Mouse (Mus musculus): Measurements from ENCODE around the gene Tubgcp3.
"Not testable (repeated sequence)": the region's sequence is repeated elsewhere in the genome, so short reads cannot be mapped to it uniquely, and the experiment has no call there.

The Tubgcp3 gene

GRCm38 (mm10) chr8:12641527-12641926 lies 30.5 kb downstream of the Tubgcp3 start:
- no peak for DNase-seq (ENCODE audit: low spot score)

DNA sequence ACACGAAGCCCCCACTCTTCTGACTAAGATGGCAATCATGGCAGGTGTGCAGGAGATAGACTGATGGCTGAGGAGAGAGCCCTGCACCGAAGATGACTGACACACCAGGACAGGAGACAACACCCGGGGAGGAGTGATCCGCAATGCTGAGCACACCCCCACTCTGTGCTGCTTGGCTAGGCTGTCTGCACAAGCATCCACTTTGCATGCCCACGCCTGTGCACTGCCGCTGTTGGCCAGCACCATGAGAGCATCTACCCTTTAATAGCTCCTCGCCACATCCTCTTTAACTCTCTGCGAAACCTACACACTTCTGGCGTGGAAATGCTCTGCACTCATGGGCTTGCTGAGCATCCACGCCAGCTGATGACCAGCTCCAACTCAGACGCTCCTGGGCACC lies 33.6 kb downstream of the Tubgcp3 start:
- no peak for DNase-seq (ENCODE audit: low spot score)

DNA sequence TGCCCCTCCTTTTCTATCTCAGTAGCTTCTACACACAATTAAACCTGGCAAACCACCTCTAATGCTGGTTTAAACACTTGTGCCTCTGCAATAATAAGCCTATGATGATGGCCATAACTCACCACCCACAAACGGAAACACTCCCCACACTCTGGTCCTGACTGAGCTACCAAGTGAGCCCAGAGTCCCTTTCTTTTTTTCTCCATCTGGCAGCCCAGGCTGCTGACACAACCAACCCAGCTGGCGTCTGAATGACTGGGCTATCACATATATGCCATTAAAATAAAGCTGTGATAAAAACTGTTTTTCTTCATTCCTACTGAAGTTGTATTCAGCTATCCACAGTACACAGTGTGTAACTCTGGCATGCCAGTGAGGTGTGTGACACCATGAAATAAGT lies 36.7 kb downstream of the Tubgcp3 start:
- DNase-seq (ENCODE audit: low spot score), result no peak

GRCm38 (mm10) chr8:12629079-12629478 lies 43.0 kb downstream of the Tubgcp3 start:
- peak; percentile 53 for DNase-seq (ENCODE audit: low spot score)

- DNase-seq (ENCODE audit: low spot score), result no peak
These were observed 46.2 kb downstream of the Tubgcp3 start for GRCm38 (mm10) chr8:12625890-12626289.

DNA sequence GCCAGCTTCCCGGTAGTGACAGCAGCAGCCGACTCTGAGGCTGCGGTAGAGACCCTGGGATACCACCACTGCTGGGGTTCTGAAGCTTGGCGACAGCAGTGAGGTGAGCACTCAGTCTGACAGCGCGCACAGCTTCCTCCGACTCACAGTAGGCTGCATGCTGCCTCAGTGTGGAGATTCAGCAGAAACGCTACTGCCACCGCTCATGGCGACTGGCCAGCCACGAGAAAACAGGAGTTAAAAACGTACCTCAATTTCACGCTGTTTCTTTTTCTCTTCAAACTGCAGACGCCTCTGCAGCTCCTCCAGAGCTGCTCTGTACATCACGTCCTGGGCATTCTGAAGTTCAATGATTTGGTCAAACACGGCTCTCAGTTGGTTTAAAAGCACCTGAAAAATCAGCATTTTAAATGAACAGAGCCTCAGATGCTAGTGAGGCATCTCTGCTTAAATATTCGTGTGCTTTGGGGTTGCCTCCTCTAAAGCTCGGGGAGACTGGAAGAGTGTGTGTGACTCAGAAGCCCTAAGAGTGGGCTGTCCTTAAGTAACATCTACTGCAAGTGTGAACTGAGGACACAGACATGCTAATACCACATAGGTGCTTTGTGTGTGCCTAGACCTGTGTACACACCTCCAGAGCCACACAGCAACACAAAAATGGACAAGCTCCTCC lies 50.4 kb downstream of the Tubgcp3 start:
- no peak for DNase-seq (ENCODE audit: low spot score)

- DNase-seq (ENCODE audit: low spot score), result not testable (repeated sequence)
These were observed 54.7 kb downstream of the Tubgcp3 start for GRCm38 (mm10) chr8:12617369-12617768.

DNA sequence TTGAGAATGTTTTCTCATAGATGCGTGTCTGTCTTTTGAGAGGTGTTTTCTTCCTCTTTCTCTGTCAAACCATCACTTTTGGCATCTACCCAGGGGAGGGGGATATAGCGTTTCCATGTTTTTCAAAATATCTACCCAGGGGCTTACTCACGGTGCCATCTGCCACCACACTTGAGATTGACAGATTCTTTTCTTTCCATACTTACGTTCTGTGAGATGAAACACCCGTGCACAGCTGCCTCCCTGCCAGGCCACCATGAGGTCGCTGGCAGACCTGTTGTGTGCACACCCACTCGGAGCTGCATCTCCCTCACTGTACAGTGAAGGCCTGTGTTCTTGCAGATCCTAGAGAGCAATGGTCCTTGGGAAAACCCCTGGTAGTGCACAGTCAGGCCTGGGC lies 58.8 kb downstream of the Tubgcp3 start:
- DNase-seq (ENCODE audit: low spot score), result no peak

GRCm38 (mm10) chr8:12609752-12610449 lies 62.1 kb downstream of the Tubgcp3 start:
- DNase-seq (ENCODE audit: low spot score), result no peak

- DNase-seq (ENCODE audit: low spot score), result no peak
These were observed 63.2 kb downstream of the Tubgcp3 start for GRCm38 (mm10) chr8:12608810-12609209.

- DNase-seq (ENCODE audit: low spot score), result peak; percentile 78
These were observed 64.8 kb downstream of the Tubgcp3 start for GRCm38 (mm10) chr8:12607223-12607622.

GRCm38 (mm10) chr8:12583785-12584184 lies 88.3 kb downstream of the Tubgcp3 start:
- no peak for DNase-seq (ENCODE audit: low spot score)

- not testable (repeated sequence) for DNase-seq (ENCODE audit: low spot score)
These were observed 92.6 kb downstream of the Tubgcp3 start for GRCm38 (mm10) chr8:12579339-12579999.

- no peak for DNase-seq (ENCODE audit: low spot score)
These were observed 95.3 kb downstream of the Tubgcp3 start for GRCm38 (mm10) chr8:12576739-12577138.

DNA sequence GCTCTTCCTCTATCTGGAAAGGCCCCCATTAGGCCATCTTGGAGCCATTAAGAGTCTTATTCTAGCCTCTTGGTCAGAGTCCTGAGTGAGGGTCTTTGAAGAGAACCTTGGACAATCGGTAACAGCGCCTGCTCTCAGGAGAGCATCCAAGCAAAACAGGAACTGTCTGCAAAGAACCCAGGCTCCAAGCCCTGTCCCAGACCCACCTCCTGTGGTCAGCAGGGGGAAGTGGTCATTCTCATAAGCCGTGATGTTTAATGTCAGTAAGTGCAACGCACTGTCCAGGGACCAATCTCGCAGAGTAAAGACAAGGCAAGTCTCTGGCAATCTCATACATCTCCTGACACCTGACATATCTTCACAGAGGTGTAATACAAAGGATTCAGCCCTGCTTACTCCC lies 96.0 kb downstream of the Tubgcp3 start:
- DNase-seq (ENCODE audit: low spot score), result no peak

DNA sequence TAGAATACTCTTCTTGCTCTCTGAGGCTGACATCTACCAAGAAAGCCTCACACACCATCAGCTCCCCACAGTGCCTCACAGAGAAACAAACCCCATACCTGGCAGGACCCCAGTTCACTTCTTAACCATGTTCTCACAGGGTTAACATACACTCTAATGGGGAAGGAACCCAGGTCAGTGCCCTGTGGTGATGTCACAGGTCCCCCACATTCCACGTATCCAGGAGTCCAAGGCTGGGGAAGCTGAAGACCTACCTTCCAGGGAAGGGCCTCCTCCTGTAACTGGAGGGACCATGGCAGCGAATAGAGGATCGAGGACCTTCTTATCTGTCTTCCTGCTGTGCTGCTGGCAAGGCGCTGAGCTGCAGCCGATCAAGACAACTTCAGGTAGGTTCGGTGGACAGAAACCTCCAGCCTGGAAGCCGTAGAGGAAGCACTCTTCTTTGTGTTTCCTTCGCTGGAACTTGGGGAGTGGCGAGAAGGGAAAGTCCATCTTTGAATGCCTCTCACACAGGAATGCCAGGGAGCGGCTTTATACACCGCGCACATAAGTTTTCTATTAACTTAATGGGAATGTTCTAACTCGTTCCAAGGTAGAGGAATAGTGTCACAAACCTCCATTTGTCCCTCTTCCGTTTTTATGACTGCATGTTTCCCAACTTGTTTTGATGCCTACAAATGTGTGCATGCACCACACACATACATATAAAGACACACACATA lies 99.1 kb downstream of the Tubgcp3 start, which contains the start of gene Spaca7:
Spaca7 (plus strand) TSS at position 216 of the 721 bp plus-strand sequence.
- DNase-seq (ENCODE audit: low spot score), result no peak

GRCm38 (mm10) chr8:12566509-12566908 lies 105.5 kb downstream of the Tubgcp3 start:
- no peak for DNase-seq (ENCODE audit: low spot score)

DNA sequence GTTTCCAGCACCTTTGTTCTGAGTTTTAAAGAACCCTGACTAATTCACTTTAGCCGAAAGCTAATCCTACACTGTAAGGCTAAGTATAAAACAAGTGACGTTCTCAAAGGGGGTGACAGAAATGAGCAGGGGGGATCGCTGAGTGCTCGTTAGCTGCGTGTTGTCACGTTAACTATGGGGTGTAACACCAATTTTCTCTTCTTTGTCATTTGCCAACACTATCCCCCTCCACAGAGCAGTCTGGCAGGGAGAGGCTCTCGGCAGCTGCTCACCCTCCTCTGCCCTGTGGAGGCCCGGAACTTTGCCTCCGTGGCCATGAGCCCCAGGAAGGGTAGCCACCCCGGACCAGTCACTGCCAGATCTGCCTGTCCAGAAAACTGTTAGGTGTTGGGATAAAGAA lies 106.6 kb downstream of the Tubgcp3 start:
- no peak for DNase-seq (ENCODE audit: low spot score)

- peak; percentile 23 for DNase-seq (ENCODE audit: low spot score)
These were observed 107.7 kb downstream of the Tubgcp3 start for GRCm38 (mm10) chr8:12564307-12564706.

Measured in urinary bladder, postnatal 14 days (tissue).